Mouse (Mus musculus): Measurements from ENCODE around the gene Mrpl12.

GRCm38 (mm10) chr11:120522581-120522980, 38.2 kb downstream of the Mrpl12 start:
- TF ChIP-seq NELFE (IDR thresholded peaks at IDR 0.05; ENCODE audit: low read depth, low read length) (no peak), BHLHE40 (IDR thresholded peaks at IDR 0.05; ENCODE audit: borderline replicate concordance, low read depth, low read length) (no peak), HCFC1 (IDR thresholded peaks at IDR 0.05; ENCODE audit: low read depth, low read length) (no peak), E2F4 (IDR thresholded peaks at IDR 0.05; ENCODE audit: borderline replicate concordance, low read depth, low read length) (no peak), CTCF (IDR thresholded peaks at IDR 0.05 in 2 of 3, conservative IDR thresholded peaks at IDR 0.05 in 1 of 3; ENCODE audit: control insufficient read depth in 1 of 3, insufficient read depth in 1 of 3, low read depth in 2 of 3, low read length in 3 of 3, poor library complexity in 1 of 3, severe bottlenecking in 1 of 3) (no peak), TCF12 (IDR thresholded peaks at IDR 0.05; ENCODE audit: low read depth, low read length) (no peak), EP300 (IDR thresholded peaks at IDR 0.05; ENCODE audit: low read depth in 1 of 2, low read length in 2 of 2) (no peak), SIN3A (IDR thresholded peaks at IDR 0.05; ENCODE audit: low read length) (no peak), POLR2A (IDR thresholded peaks at IDR 0.05; ENCODE audit: control insufficient read depth in 1 of 2, insufficient read depth in 1 of 2, low read depth in 1 of 2, low read length in 2 of 2, poor library complexity in 1 of 2) (no peak), MAFK (IDR thresholded peaks at IDR 0.05; ENCODE audit: borderline replicate concordance, low read depth, low read length) (no peak), USF1 (IDR thresholded peaks at IDR 0.05; ENCODE audit: low read depth, low read length) (no peak), RAD21 (IDR thresholded peaks at IDR 0.05; ENCODE audit: low read depth, low read length) (no peak), RCOR1 (IDR thresholded peaks at IDR 0.05; ENCODE audit: low read depth, low read length) (no peak), POLR2AphosphoS2 (IDR thresholded peaks at IDR 0.05; ENCODE audit: low read length) (no peak)
